Mouse (Mus musculus) forebrain, embryonic 11.5 days (tissue): Measurements from ENCODE around the gene Sacm1l. TPM values are rescaled to one million over a fixed set of nuclear protein-coding genes. Genes with fewer than 3 reads are reported as not detected.
A peak's percentile ranks its signal among the peaks of the same experiment; 100 is the strongest.

Experiments
- ATAC-seq: fragments of 200-750 bp; cut with Nextera tagmentation; replicated peaks from 2 replicates; pipeline ENCODE4 v1.8.0; 2017; ENCODE audit warnings: moderate TSS enrichment; ENCODE audit not compliant: low FRiP score
- DNase-seq: peaks from one replicate; pipeline ENCODE4 v3.0.0-alpha.2; 2017; ENCODE audit warnings: low spot score
- H3K27ac ChIP-seq: fragments of 300-500 bp; sonication (generic); 2 replicates; pipeline ENCODE4 v1.5.1; 2014; ENCODE audit warnings: low read depth, low read length
- H3K27me3 ChIP-seq: fragments of 300-500 bp; sonication (generic); 2 replicates; pipeline ENCODE4 v1.6.1; 2014; ENCODE audit warnings: mild to moderate bottlenecking, low read length, mixed read lengths; ENCODE audit not compliant: control insufficient read depth, insufficient read depth
- H3K36me3 ChIP-seq: fragments of 300-500 bp; sonication (generic); 2 replicates; pipeline ENCODE4 v1.6.1; 2014; ENCODE audit warnings: mild to moderate bottlenecking, low read length, moderate library complexity, mixed read lengths; ENCODE audit not compliant: control insufficient read depth, insufficient read depth
- H3K4me1 ChIP-seq: fragments of 300-500 bp; sonication (generic); replicated peaks from 2 replicates; pipeline ENCODE4 v1.6.1; 2014; ENCODE audit warnings: low read length, mixed read lengths; ENCODE audit not compliant: control insufficient read depth, insufficient read depth
- H3K4me2 ChIP-seq: fragments of 300-500 bp; sonication (generic); 2 replicates; pipeline ENCODE4 v1.6.1; 2014; ENCODE audit warnings: low read depth, mild to moderate bottlenecking, low read length, moderate library complexity, mixed read lengths; ENCODE audit not compliant: severe bottlenecking
- H3K4me3 ChIP-seq: fragments of 300-500 bp; sonication (generic); 2 replicates; pipeline ENCODE4 v1.5.1; 2014; ENCODE audit warnings: low read depth, low read length
- H3K9ac ChIP-seq: fragments of 300-500 bp; sonication (generic); 2 replicates; pipeline ENCODE4 v1.6.1; 2014; ENCODE audit warnings: low read length
- H3K9me3 ChIP-seq: fragments of 300-500 bp; sonication (generic); 2 replicates; pipeline ENCODE4 v1.6.1; 2016; ENCODE audit warnings: low read length, mixed read lengths; ENCODE audit not compliant: control insufficient read depth
- WGBS: fragments of 180-500 bp; shearing (Covaris S2); extraction: QIAGEN DNeasy Blood & Tissue Kit; methylation state at CpG from one replicate; pipeline ENCODE4 v1.1.7; 2014; 5-methylcytosine and 5-hydroxymethylcytosine counted together
- polyA plus RNA-seq: library from polyadenylated mRNA; unstranded; fragments of >200 nt; fragmentation: Nextera tagmentation; extraction: Ambion mirVana; gene quantifications from 2 replicates; pipeline ENCODE4 v1.2.1, GENCODE M21; 2014

Gene Sacm1l
- polyA plus RNA-seq, 1 experiment from 2014 or later, result 46.4 TPM

DNA sequence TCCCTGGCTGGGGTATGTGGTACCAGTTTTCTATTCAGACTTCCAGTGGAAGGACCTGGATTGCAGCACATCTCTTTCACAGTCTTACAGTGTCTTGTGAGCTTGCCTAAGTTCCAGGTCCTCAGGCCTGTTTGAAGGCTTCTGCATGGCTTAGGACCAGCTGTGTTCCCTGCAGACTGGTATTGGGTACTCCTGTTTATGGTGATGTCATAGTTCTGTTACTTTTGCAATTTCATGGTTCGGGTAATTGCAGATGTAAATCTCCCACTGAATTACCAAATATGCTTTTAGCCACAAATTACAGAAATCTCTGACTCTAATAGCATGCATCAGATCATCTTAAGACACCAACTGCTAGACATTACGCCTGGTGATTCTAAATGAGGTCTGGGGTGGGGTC lies 14.5 kb upstream of the Sacm1l start:
- peaks cover 3% of the 10 kb centered on the region; the same call in 1 of the 2 replicates for H3K36me3 ChIP-seq

DNA sequence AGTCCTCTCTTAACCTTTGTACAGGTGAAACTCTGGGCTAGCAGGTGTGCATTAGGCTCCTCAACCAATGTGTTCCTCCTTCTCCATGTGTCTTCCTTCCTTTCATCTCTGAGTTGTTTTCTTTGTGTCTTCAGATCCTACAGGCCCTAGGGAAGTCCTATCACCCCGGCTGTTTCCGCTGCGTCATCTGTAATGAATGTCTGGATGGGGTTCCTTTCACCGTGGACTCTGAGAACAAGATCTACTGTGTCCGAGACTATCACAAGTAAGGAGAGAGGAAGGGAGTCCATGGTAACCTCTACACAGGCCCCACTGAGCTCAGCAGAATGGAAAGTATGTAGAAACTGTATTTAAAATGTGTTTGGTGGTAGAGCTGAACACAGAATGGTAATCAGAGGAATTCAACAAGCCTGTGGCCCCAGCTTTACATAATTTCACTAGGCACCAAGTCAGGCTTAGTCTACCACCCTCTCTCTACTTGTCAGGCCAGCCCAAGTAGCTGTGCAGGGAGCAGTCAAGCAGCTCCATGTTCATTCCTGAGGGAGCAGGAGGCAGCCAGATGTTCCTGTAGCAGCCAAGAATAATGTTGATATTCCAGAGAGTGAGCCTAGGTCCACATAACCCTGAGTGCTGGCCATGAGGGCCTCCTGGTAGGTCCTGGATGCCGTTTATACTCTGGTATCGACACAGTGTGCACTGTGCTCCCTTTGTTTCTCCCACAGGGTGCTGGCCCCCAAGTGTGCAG lies 12.7 kb upstream of the Sacm1l start:
- no peak for ATAC-seq
- Histone ChIP-seq H3K4me2 (no peak overlapping the region), H3K4me1 (no peaks in the 10 kb centered on the region), H3K9me3 (no peaks in the 10 kb centered on the region), H3K27ac (no peak overlapping the region), H3K27me3 (no peaks in the 10 kb centered on the region), H3K4me3 (no peak overlapping the region), H3K9ac (no peak overlapping the region), H3K36me3 (no peaks in the 10 kb centered on the region; the same call in 1 of the 2 replicates)
- WGBS, result 87% methylated on average over 7 of the region's 7 CpGs
- DNase-seq, result no peak

More for the DNA sequence above, 14.5 kb upstream of the Sacm1l start:
- Histone ChIP-seq H3K4me1 (no peaks in the 10 kb centered on the region), H3K9ac (no peak overlapping the region), H3K4me2 (no peak overlapping the region), H3K27me3 (no peaks in the 10 kb centered on the region), H3K4me3 (no peak overlapping the region), H3K9me3 (no peaks in the 10 kb centered on the region), H3K27ac (no peak overlapping the region)
- ATAC-seq (no peak), DNase-seq (no peak)
- 91% methylated on average over 2 of the region's 2 CpGs for WGBS

DNA sequence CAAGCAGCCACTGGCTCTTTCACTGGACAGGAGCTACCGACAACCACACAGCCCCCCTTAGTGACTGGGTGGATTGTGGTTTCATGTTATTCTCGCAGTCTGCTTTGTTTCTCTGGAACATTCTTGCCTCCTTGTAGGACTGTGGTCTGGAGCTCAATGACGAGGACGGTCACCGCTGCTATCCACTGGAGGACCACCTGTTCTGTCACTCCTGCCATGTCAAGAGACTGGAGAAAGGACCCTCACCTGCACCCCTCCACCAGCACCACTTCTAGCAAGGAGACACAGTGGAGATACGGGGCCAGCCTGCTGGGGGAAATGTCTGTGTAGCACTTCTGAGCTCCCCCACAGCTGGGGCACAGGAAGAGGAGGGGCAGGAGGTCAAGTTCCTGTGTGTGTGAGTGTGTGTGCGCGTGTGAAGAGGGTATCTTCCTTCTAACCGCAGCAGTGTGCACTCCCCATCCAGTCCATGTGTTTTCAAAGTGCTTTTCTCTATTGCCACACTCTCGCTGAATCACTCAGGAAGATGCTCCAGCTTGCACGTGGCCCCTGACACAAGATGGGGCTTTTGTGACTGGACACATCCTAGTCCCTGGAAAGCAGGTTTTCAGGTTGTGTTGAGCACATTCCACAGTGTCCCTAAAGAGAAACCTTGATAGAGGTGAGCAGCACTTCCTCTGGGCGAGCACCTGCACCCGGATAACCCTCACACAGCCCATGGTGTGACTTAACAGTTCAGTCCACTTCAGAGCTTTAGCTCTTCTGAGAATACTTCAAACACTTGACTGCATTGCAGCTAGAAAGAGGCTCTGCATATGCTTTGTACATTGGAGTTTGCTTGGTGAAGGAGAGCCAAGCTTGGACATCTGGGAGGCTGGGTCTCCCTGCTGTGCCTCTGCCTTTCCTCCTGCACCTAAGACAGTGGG lies 10.3 kb upstream of the Sacm1l start:
- WGBS, result 89% methylated on average over 13 of the region's 13 CpGs
- Histone ChIP-seq H3K36me3 (no peaks in the 10 kb centered on the region; the same call in 1 of the 2 replicates), H3K27me3 (no peaks in the 10 kb centered on the region), H3K27ac (no peak overlapping the region), H3K4me1 (no peaks in the 10 kb centered on the region), H3K9ac (no peak overlapping the region), H3K9me3 (no peaks in the 10 kb centered on the region), H3K4me3 (no peak overlapping the region), H3K4me2 (no peak overlapping the region)
- no peak for DNase-seq
- no peak for ATAC-seq

DNA sequence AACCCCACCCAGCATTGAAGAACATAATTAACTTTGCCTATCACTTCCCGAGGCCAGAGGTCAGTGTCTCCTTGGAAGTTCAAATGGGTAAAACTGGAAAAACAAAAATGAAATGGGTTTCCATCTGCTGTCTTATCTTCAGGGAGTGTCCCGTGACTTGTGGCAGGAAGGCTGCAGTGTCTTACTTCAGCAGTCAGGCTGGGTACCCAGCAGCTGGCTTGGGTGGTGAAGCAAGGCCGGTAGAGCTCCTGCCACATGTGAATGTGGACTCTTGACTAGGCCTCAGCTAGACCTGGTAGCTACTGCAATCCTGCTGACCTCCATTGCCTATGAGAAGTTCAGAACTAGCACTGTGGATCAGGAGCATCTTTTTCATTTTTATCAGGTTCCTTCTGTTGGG lies 8.8 kb upstream of the Sacm1l start:
- no peak overlapping the region for H3K4me2 ChIP-seq
- DNase-seq, result no peak
- no peak for ATAC-seq
- H3K4me3 ChIP-seq, result no peak overlapping the region
- H3K36me3 ChIP-seq, result no peaks in the 10 kb centered on the region; the same call in 1 of the 2 replicates
- no peaks in the 10 kb centered on the region for H3K27me3 ChIP-seq
- no peaks in the 10 kb centered on the region for H3K9me3 ChIP-seq
- H3K4me1 ChIP-seq, result no peaks in the 10 kb centered on the region
- H3K27ac ChIP-seq, result no peak overlapping the region
- WGBS, result 89% methylated on average over 3 of the region's 3 CpGs
- no peak overlapping the region for H3K9ac ChIP-seq

DNA sequence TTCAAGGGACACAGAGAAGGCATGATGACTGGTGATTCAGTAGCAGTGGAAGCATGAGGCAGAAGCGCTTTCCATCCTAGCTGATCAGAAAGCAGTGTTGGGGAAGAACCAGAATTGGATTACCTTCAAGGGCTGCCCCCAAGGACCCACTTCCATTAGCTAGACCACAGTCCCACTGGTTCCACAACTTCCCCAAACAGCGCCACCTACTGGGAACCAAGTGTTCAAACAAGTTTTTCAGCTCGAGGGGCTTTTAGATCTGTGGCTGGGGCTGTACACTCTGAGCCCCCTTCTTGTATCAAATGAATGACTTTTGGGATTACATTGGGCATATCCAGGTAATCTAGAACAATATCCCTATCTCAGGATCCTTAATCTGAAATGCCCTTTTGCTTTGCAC lies 5.9 kb upstream of the Sacm1l start:
- Histone ChIP-seq H3K9me3 (no peaks in the 10 kb centered on the region), H3K27me3 (no peaks in the 10 kb centered on the region), H3K4me2 (no peak overlapping the region), H3K36me3 (no peaks in the 10 kb centered on the region; the same call in 1 of the 2 replicates), H3K27ac (no peak overlapping the region), H3K9ac (no peak overlapping the region), H3K4me3 (no peak overlapping the region), H3K4me1 (no peaks in the 10 kb centered on the region)
- ATAC-seq (no peak), DNase-seq (peak; percentile 60)
- 27% methylated on average over 3 of the region's 3 CpGs for WGBS

DNA sequence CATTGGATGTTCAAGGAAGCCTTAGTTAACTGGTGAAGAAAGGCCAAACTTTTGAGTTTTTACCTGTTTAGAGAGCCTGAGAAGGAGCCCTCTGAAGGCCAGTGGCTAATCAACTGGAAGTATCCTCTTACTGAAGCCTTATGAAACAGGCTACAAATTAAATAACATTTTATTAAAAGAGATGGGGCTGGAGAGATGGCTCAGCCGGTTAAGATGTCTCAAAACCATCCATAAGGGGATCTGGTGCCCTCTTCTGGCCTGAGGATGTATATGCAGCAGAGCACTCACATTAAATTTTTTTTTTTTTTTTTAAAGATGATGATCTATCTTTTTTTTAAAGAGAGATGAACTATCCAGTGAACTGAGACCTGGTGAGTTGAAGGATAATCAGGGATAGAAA lies 4.5 kb upstream of the Sacm1l start:
- H3K4me2 ChIP-seq, result no peak overlapping the region
- peak; percentile 65 for DNase-seq
- H3K36me3 ChIP-seq, result no peaks in the 10 kb centered on the region; the same call in 1 of the 2 replicates
- H3K4me1 ChIP-seq, result no peaks in the 10 kb centered on the region
- no peaks in the 10 kb centered on the region for H3K27me3 ChIP-seq
- 4% methylated on average over 1 of the region's 1 CpGs for WGBS
- H3K27ac ChIP-seq, result no peak overlapping the region
- H3K4me3 ChIP-seq, result no peak overlapping the region
- no peak for ATAC-seq
- H3K9me3 ChIP-seq, result no peaks in the 10 kb centered on the region
- no peak overlapping the region for H3K9ac ChIP-seq

DNA sequence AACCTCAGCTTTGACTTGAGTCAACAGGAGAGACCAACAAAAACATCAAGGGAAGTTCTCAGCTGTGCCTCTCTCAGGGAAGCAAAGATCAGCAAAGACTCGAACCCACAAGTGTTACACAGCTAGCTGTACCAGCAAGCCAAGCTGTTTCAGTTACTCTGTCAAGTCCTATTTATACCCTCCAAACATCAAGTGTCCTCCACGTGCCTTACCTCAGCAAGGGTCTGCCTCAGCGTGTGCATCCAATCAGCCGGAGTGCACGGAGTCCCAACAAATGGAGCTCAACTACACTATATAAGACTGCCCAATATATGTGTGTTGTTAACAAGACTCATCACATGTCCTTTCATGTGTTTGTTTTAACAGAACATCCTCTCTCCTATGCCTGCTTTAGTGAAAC lies 3.1 kb upstream of the Sacm1l start:
- H3K4me3 ChIP-seq, result no peak overlapping the region
- no peak for DNase-seq
- 87% methylated on average over 5 of the region's 5 CpGs for WGBS
- no peak overlapping the region for H3K27ac ChIP-seq
- H3K9me3 ChIP-seq, result no peaks in the 10 kb centered on the region
- no peaks in the 10 kb centered on the region for H3K27me3 ChIP-seq
- H3K4me2 ChIP-seq, result no peak overlapping the region
- ATAC-seq, result no peak
- no peaks in the 10 kb centered on the region; the same call in 1 of the 2 replicates for H3K4me1 ChIP-seq
- H3K36me3 ChIP-seq, result no peaks in the 10 kb centered on the region
- H3K9ac ChIP-seq, result no peak overlapping the region

DNA sequence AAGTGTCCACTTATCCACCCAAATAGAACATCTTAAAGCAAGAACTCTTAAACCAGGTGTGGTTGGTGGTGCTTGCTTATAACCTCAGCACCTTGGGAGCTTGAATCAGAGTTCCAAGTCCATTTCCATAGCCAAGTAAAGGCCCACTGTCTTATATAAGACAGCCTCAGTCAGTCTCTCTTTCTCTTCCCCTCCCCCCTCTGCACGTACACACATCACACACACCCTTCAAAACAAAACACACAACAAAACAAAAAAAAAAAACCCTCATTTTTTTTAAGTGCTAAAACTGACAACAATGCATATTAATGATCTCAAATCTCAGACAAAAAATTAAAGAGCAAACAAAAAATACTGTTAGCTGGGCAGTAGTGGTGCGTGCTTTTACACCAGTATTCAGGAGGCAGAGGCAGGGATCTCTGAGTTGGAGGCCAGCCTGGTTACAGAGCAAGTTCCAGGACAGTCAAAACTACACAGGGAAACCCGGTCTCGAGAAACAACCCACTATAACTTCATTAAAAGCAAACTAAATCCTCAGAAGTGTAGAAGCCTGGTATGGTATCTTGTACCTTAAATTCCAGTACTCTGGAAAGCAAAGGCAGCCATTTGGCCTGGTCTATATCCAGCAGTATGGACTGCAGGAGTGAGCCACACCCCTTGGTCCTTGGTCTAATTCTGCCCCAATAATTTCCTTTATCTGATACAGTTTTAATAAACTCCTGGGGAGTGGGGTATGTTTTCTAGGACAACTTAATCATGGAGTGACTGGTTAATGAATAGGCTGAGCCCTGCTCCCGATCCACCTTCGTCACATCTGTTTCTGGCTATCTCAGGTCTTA lies 1.3 kb upstream of the Sacm1l start:
- WGBS, result 32% methylated on average over 6 of the region's 6 CpGs
- H3K27me3 ChIP-seq, result no peaks in the 10 kb centered on the region
- DNase-seq (no peak), ATAC-seq (no peak)
- 0 out of 2 replicates have a peak overlapping the region, but pooled peaks have one; percentile 13 for H3K27ac ChIP-seq
- H3K4me2 ChIP-seq, result peak overlapping the region; percentile 37
- peak overlapping the region; percentile 24 for H3K9ac ChIP-seq
- H3K36me3 ChIP-seq, result no peaks in the 10 kb centered on the region
- peak overlapping the region; percentile 78 for H3K4me3 ChIP-seq
- no peaks in the 10 kb centered on the region; the same call in 1 of the 2 replicates for H3K4me1 ChIP-seq
- no peaks in the 10 kb centered on the region for H3K9me3 ChIP-seq
